Comparison of ENCODE assay signal across 7 mouse cellular contexts in the genomic region with DNA sequence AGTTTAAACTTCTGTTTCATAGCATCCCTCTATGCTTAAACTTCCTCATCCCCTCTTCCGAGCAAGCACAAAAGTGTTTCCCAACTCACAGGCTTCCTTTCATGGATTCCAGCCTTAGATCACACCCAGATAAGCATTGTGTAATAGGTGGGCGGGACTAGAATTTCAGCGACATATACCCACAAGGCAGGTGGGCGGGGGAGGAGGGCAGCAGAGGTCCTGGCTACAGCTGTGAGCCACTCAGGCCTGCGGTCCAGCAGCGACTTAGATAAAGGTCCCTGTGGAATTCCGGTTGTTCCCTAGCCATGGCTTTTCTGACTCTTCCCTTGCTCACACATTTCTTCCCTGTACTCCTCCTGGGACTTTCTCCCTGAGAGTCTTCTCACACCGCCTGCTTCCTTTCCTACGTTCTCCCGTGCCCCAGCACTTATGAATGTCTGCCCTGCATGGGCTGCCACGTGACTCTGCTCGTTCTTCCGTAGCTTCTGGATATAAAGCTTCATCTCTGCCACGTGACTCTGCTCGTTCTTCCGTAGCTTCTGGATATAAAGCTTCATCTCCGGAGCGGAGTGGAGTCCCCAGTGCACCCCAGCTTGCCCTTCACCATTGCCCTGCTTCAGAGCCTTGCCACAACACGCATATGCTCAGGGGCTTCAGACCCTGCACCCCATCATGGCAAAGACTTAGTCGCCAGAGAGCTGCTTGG.
DNase-seq lines count a peak whose midpoint lies in the region; ATAC-seq and TF ChIP-seq lines count a peak whose summit lies in the region.

No protein-coding gene starts in this region.

- TF ChIP-seq CTCF in left cerebral cortex, adult 2 months (IDR thresholded peaks at IDR 0.05), result no peak

- WGBS in midbrain, embryonic 16.5 days, result 28% methylated on average over 20 of the region's 20 CpGs

- peaks cover 8% of the 10 kb centered on the region for H3K4me1 ChIP-seq in midbrain, embryonic 16.5 days (ENCODE audit: control insufficient read depth, insufficient read depth, low read length)

- peak; percentile 31 for DNase-seq in adrenal gland, adult 8-10 months
- peak; percentile 18 for DNase-seq in embryo, embryonic 9.5 days (ENCODE audit: extremely low spot score)
- DNase-seq in heart, postnatal 25 days (ENCODE audit: low spot score), result peak; percentile 41
- DNase-seq in liver, result peak; percentile 69
- no peak for DNase-seq in left cerebral cortex, adult 2 months (ENCODE audit: extremely low spot score in 1 of 2, low spot score in 2 of 2)
- DNase-seq in left cerebral cortex, adult 18-20 months (ENCODE audit: low spot score in 2 of 2), result no peak

- no peaks in the 10 kb centered on the region for H3K9me3 ChIP-seq in midbrain, embryonic 16.5 days (replicated peaks; ENCODE audit: control insufficient read depth, low read length, poor library complexity, severe bottlenecking)

- H3K36me3 ChIP-seq in midbrain, embryonic 16.5 days (ENCODE audit: control insufficient read depth, insufficient read depth, low read length), result no peaks in the 10 kb centered on the region

- intact Hi-C loops in heart, postnatal 25 days (cut with DNase I), result loop anchor here (10.0 kb wide), 1 partner anchor 666 kb away; a partner anchor contains a TSS
- intact Hi-C loops in left cerebral cortex, adult 2 months (cut with DNase I), result loop anchor here (5.0 to 10.0 kb wide), 2 partner anchors 44 to 666 kb away; a partner anchor contains a TSS

- H3K4me3 ChIP-seq in midbrain, embryonic 16.5 days (ENCODE audit: low read depth, low read length), result peak overlapping the region; percentile 25
- H3K4me3 ChIP-seq in left cerebral cortex, adult 2 months, result no peak overlapping the region

- ATAC-seq in midbrain, embryonic 16.5 days, result peak; percentile 33

- H3K27me3 ChIP-seq in midbrain, embryonic 16.5 days (ENCODE audit: control insufficient read depth, insufficient read depth, low read depth, low read length), result no peaks in the 10 kb centered on the region

- H3K4me2 ChIP-seq in midbrain, embryonic 16.5 days (ENCODE audit: low read length), result peak overlapping the region; percentile 52

- H3K27ac ChIP-seq in midbrain, embryonic 16.5 days (ENCODE audit: low read length), result no peak overlapping the region
- no peak overlapping the region for H3K27ac ChIP-seq in left cerebral cortex, adult 2 months

- 0 out of 2 replicates have a peak overlapping the region, but pooled peaks have one; percentile 30 for H3K9ac ChIP-seq in midbrain, embryonic 16.5 days (ENCODE audit: low read depth, low read length)

Comparison
In these comparisons a context has a peak if more than half of its experiments do, and no peak if none do; other contexts are left out.
1. DNase-seq: peak in adrenal gland, adult 8-10 months (single experiment), embryo, embryonic 9.5 days (single experiment), heart, postnatal 25 days (single experiment) and liver (single experiment); none in left cerebral cortex, adult 2 months (0 of 2) and left cerebral cortex, adult 18-20 months (0 of 2).